Mouse (Mus musculus) urinary bladder, postnatal 4 days (tissue): Measurements from ENCODE around the gene Cpne4.

Source experiments
- DNase-seq, 2 experiments: peaks; one replicate each; pipeline ENCODE4 v3.0.0; 2021 to 2022; ENCODE audit warnings: low spot score in 2 of 2

The Cpne4 gene

DNA sequence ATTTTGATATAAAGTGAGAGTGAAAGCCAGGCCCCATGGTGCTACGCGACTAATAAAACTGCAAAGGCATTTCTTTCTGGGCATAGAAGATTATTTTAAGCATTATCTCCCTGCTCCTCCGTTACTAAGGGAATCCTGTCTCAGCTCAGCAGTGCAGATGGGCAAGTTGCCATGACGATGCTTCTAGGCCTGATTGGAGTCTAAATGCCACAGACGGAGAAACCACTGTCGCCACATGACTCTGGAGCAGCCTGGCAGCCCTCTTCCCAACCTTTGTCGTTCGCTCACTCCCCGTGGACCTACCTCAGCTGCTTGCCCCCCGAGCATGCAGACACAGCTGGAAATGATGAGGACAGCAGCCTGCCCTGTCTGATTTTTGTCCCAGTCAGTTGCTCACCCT, 501.3 kb downstream of the Cpne4 start:
- DNase-seq, result no peak

DNA sequence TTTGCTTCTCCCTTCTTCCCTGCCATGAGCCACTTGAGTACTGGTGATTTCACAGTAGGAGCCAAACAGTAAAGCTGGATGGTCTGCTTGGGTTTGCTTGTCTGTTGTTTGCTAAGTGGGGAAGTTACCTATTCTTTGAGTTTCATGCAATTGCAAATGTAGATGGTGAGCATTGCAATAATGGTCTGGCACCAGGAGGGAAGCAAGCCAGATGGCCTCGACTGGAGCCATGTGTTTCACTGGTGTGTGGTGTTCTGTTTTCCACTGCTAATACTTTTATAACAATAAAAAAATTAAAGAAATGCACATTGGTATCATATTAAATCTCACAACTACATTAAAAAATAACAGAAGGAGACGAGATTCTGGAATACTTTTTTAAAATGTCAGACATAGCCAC, 502.6 kb downstream of the Cpne4 start:
- no peak for DNase-seq

DNA sequence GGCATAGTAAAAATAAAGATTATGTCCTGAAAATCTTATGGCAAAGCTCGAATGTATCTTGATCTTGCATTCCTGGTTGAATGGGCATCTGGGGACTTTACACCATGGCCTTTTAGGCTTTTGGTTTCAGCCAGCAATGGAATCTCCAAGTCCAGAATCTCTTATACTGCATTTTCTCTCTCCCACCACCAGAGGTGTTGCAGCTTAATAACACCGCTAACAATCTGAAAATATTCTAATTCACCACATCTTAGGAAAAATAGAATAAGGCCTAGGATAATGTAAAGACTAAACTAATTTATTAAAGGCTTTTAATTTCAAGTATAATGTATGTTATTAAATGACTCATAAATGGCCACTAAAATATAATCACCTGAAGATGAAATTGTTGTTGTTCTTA, 503.2 kb downstream of the Cpne4 start:
- DNase-seq, result no peak

DNA sequence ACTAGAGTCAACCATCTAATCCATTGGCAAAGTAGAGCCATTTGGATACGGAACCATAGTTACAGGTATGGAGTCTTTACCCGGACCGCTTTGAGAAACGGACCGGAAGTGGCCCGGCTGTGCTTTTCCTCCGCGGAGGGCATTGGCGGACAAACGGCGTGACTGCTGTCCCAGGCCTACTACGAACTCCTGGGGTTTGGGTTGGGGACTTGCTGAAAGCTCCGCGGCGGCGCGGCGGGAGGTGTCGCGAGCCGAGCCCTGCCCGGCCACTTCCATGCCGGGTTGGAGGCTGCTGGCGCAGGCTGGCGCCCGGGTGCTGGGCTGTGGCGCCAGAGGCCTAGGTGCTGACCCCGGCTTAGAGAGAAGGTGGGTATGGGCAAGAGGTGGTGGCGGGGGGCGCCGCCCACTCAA, 506.1 kb downstream of the Cpne4 start, which contains the start of gene Mrpl3:
Mrpl3 (plus strand) TSS at position 93 of the 411 bp plus-strand sequence.
- DNase-seq, result peak; percentile 74 to 86

DNA sequence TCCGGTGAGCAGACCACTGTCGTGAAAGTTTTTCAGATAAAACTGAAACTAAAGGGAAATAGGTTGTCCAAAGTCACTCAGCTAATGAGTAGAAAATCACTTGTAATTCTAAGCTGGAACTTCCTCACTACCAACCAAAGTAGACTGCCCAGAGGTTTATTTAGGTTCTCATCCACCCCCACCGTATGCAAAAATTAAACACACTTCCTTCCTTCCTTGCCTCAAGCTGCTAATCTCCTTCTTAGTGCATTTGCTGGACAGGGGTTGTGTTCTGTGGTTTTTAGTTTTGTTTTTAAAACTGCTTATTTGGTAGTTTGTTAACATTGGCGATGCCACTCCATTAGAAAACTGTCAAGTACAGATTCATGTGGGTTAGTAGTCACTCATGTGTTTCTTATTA, 506.7 kb downstream of the Cpne4 start:
- no peak for DNase-seq

DNA sequence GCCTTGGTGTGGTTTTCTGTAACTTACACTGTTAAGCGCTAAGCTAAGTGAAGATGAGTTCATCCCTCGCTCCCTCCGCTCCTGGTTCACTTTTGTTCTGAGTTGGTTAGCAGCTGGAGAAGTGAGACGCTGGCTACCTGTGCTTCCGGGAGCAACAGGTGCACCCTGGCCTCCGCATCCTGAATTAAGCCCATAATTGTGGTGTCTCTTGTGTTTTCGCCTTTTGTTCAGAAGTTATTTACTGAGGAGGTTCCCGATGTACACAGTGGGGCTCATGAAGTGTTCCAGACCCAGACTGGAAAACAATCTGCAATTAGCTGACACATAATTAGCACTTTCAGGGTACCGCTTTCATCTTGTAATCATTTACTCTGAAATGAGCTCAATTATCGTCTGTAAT, 522.0 kb downstream of the Cpne4 start:
- DNase-seq, result no peak

DNA sequence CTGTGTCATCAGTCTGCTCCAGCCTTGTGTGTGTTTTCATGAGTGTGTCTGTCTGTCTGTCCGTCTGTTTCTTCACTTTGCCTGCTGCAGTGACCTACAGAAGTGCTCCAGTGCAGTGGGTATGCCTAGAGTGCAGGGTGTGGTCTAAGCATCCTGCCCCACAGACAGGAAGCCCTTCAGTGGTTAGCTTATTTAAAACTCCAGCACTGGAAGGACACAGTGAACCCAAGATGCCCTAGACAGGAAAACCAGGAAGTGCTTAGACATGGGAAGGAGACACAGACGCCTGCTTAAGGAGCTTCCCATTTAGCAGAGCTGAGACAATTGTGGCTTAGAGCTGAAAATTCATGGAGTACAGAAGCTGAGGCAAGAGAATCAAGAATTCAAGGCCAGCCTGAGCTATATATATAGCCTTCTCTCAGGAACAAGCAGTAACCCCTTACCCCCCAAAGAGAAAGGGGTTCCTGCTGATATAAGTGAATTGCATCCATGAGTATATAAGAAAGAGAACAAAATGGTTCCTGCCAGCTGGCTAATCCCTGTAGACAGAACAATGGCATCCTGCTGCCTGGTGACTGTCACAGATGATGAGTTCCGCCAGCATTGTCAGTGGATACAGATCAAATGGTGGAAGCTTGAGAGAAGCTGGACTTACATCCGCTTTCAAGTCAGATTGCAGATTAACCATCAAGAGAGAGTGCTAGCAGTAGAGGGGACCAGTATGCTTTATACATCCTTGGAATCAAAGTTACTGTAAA, 526.1 kb downstream of the Cpne4 start:
- DNase-seq, result no peak

DNA sequence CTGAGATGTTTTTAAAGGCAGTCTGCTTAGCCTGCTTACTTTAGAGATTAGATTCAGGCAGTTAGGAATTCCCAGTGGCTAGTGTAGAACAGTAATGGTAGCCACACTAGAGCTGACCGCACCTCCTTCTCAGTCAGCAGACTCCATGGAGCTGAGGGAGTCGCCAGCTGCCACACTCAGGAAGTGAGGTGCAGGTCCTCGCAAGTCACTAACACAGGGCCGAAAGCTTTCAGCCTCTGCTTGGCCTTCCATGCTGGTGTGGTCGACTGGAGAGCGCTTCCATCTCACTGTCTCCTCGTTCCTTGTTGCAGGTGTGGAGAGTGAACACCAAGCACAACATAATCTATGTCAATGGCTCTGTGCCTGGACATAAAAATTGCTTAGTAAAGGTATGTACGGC, 527.8 kb downstream of the Cpne4 start:
- no peak for DNase-seq

DNA sequence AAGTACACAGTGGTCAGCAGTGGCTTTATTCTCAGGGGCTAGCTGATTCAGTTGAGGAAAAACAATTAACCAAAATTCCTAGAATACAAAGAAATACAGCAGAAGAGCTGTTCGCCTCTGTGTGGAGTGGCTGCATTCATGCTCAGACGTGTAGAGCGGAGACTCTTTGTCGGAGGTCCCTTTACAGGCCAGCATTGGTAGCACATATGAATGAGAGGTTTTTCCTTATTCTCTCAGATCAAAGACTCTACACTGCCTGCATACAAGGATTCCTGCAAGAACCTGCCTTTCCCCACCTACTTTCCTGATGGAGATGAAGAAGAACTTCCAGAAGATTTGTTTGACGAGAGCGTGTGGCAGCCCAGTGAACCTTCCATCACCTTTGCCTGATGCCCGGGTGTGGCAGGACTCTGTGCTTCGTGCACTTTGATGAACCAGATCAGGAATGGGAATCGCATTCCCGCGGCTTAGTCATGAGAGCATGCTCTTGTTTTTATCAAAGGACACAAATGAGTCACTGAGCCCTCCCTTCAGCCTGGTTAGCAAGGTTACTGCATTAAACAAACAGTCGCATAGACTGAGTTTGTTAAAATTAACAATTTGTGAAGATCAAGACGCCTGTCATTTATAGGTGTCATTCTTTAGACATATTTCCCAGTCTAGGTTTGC, 529.8 kb downstream of the Cpne4 start:
- DNase-seq, result no peak

DNA sequence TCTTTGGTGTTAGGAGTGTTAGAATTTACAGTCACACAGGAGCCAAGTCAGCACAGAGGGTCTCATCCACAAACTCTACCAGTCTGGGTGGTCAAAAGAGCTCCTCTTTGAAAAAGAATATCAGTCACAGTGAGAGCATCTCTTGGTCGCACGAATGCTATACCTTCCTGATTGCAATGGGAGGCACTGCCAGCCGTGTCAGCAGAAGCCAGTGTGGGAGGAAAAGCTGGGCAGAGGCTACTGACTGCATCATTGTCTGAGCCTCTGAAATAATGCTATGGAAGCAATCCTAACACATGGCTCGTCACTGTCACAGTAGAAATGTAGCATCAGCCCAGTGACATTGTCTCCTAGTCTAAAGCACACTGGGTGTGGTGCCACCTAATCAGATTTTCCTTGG, 531.4 kb downstream of the Cpne4 start:
- DNase-seq, result no peak

DNA sequence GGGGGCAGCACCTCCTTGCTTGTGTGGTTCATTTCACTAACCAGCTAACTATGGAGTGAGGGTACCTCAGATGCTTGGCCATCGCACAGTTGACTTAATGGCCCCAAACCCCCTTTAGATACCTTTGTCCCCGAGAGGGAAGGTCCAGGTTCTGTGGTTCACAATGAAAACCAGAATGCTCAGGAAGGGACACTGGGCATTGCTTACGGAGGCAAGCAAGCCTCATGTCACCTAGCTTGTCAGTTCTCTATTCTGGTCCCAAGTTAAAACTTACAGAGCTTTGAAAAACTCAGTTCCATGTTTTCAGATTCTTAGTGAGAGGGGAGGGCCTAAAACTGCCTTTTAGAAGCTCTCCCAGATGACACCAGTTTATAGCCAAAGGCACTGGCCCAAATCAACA, 533.2 kb downstream of the Cpne4 start:
- no peak for DNase-seq
